Mouse (Mus musculus) cerebellum, adult 9-10 months (tissue): ENCODE results near the gene Setmar.

Experiments
- DNase-seq: peaks from one replicate; pipeline ENCODE4 v3.0.0; 2022

Setmar gene

DNA sequence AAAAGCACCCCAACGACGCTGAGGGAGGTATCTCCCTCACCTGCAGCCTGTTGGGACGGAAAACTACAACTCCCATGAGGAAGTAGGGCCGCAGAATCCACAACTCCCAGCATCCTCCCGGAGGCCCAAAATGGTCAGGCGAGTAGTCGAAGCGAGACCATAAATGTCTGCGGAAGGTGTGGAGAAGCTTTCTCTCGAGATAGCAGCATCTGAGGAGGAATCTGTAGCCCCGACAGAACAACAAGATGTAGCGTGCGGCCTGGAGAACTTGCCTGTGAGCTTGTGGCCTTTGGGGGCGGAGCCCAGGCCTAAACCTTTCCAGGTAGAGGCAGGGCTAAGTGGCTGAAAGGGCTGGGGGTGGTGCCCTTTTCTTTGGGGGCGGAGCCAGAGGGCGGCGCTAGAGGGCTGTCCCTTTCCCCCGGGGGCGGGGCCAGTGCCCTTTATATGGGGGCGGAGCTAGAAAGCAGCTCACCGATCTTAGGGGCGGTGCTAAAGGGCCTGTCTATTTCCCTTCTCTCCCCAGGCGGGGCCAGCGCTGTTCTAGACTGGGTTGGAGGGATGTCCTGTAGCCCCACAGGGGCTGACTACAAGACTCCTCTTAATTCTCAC is at the start of gene Setmar:
Setmar (plus strand) TSS at position 128 of the 609 bp plus-strand sequence.
- peak; percentile 99 for DNase-seq

GRCm38 (mm10) chr6:108021646-108022045 is 43.2 kb upstream of the Setmar start:
- no peak for DNase-seq

- peak; percentile 81 for DNase-seq
These were observed 9.8 kb upstream of the Setmar start for GRCm38 (mm10) chr6:108055041-108055440.

GRCm38 (mm10) chr6:108055946-108056345 is 8.9 kb upstream of the Setmar start:
- no peak for DNase-seq

- no peak for DNase-seq
These were observed 7.5 kb upstream of the Setmar start for GRCm38 (mm10) chr6:108057353-108057752.

GRCm38 (mm10) chr6:108058066-108058465 is 6.8 kb upstream of the Setmar start:
- DNase-seq: peak; percentile 27

DNA sequence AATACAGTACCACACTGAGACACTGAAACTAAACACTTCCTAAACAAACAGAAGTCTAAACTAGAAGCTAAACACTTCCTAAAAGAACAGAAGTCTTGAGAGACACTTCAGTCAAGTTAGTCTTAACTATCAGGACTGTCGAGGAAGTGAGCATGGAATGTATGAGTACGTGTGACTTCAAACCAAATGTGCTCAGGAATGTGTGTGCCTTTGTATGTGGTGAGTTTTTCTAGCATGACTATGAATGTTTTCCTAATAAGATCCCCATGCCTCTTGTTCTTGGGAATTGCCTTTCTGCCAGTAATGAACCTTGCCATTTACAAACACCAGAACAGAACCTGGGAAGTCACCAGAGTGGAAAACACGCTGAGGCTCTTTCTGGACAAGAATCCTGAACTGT is 3.7 kb upstream of the Setmar start:
- DNase-seq: no peak

GRCm38 (mm10) chr6:108065583-108065982 is 738 bp downstream of the Setmar start:
- DNase-seq: peak; percentile 95

DNA sequence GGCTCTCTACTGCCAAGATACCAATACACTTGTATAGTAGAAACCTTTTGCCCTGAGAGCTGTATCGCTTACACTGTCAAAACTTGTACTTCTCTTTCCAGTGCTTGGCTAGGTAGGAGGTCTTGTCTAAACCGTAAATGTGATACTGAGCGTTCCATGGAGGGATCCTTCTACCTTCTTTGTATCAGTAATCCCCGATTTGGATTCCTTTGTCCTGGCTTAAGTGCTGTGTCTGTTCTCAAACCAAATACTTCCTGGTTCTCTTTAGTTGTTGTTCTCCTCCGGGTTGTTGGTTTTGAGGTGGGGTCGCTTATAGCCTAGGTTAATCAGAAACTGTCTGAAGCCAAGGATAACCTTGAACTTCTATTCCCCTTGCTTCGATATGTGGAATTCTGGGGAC is 6.1 kb downstream of the Setmar start:
- no peak for DNase-seq

GRCm38 (mm10) chr6:108073071-108073470 is 8.2 kb downstream of the Setmar start:
- no peak for DNase-seq

DNA sequence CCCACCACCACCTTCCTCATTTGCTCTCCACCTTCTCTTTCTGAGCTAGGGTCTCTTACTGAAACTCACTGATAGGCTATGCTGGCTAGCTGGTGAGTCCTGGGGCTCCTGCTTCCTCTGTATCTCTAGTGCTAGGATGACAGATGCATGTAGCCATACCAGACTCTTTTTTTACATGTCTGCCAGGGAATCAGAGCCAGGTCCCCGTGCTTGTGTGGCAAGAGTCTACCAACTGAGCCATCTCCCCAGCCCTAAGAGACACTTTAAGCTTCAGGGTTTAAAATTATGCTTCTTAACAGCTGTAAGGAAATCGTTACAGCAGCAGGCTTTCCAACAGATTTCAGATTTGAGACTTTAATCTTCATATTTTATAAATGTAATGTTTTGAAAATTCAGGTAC is 9.1 kb downstream of the Setmar start:
- DNase-seq: no peak

DNA sequence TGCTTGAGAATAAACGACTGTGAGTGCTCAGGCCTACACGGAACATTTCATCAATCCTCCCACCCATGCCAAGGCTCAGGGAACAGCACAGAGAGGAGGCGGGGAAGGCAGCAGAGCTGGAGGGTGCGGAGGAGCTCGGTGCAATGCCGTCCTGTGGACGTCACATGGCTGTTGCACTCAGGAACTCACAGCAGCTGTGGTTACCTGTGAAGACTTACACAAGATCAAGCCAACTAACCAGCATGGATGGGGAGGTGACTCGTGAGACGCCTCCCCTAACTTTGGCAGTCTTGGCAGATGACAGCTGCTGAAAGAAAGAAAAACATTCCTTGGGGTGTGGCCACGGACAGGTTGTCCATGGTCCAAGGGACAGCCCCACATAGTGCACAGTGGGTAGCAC is 9.8 kb downstream of the Setmar start:
- no peak for DNase-seq

GRCm38 (mm10) chr6:108075857-108076256 is 11.0 kb downstream of the Setmar start:
- no peak for DNase-seq

DNA sequence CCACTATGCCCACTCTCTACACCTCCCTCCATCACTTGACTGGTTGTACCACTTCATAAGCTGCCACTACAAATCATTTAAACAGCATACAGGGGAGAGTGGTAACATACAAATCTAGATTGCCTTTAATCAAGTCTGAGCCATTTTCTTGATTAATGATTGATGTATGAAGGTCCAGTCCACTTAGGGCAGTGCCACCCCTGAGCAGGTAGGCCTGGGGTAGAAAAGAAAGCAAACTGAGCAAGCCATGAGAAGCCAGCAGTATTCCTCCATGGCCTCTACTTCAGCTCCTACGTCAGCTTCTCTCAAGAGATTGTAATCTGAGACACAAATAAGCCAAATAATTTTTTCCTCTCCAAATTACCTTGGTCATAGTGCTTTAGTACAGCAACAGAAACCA is 26.5 kb downstream of the Setmar start:
- DNase-seq: no peak

GRCm38 (mm10) chr6:108092646-108093045 is 27.8 kb downstream of the Setmar start:
- no peak for DNase-seq

DNA sequence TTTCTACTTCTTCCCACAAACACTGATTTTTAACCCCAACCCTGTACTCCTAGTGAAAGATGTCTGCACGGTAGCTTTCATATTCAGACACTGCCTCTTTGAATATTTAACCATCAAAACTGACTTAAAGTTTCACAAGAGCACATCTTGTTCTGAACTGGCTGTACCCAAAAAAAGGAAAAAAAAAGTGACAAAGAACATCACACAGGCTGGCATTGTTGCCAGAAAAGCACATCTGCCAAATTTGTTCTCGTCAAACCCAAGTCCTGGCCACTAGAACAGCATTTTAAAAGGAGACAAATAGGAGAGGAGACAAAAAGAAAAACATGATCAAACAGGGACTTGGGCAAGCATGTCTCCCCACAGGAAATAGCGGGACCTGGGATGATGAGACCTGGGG is 28.6 kb downstream of the Setmar start:
- DNase-seq: no peak

- no peak for DNase-seq
These were observed 30.6 kb downstream of the Setmar start for GRCm38 (mm10) chr6:108095445-108095844.

- DNase-seq: peak; percentile 68
These were observed 33.5 kb downstream of the Setmar start for GRCm38 (mm10) chr6:108098171-108098845.

- DNase-seq: no peak
These were observed 34.0 kb downstream of the Setmar start for GRCm38 (mm10) chr6:108098846-108099217.

GRCm38 (mm10) chr6:108101936-108102830 is 37.3 kb downstream of the Setmar start:
- no peak for DNase-seq

DNA sequence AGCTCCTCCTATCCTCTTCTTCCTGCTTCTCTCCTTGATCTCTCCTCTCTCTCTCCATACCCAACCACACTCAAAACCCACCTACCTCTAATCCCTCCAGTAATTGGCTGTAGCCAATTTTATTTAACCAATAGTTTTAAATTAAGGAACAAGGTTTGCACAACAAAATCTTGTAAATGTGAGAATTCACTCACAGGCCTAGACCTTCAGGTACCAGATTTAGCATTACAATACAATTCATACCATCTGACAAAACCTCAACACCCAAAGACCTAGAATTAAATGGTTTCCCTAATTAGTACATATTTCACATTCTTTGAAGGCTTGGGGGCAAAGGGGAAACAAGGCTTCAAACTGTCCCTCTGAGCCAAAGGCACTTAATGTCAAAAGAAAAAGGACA is 42.5 kb downstream of the Setmar start:
- DNase-seq: no peak

GRCm38 (mm10) chr6:108110336-108110735 is 45.5 kb downstream of the Setmar start:
- DNase-seq: no peak

GRCm38 (mm10) chr6:108111693-108112092 is 46.8 kb downstream of the Setmar start:
- DNase-seq: no peak

- DNase-seq: no peak
These were observed 50.1 kb downstream of the Setmar start for GRCm38 (mm10) chr6:108114971-108115370.
